Comparison of ENCODE assay signal across 8 mouse cellular contexts in the genomic region with DNA sequence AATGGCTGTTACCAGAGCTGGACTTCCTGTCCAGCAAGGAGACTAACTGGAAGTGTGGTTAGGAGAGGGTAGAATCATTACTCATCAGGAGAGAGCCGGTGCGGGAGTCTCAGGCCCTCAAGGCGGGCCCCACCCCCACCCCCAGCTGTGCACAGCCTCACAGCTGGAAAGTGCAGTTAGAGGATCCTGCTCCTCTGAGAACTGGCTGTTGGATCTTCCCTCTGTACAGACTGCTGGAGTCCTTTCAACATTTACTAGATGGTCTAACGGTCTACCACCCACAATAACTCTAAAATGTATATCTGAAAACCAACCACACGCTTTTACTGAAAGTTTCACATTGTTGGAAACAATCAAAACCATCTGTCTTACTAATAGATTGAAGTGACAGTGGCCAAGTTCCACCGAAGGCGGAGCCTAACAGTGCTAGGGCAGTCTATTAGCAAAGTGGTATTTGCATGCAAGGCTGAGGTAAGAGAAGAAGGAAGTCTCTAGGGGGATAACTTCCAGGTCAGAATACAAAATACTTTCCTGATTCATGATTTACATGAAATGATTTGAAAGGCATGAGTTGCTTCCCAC.
DNase-seq lines count a peak whose midpoint lies in the region; ATAC-seq and TF ChIP-seq lines count a peak whose summit lies in the region.

No protein-coding gene starts in this region.

- no peak overlapping the region for H3K9ac ChIP-seq in lung, embryonic 16.5 days (ENCODE audit: low read length)
- no peak overlapping the region for H3K9ac ChIP-seq in heart, adult 2 months (ENCODE audit: low read depth, low read length)

- no peak for TF ChIP-seq CTCF in heart, adult 2 months (IDR thresholded peaks at IDR 0.05)

- no peak overlapping the region; the same call in 1 of the 2 replicates for H3K4me2 ChIP-seq in lung, embryonic 16.5 days (ENCODE audit: low read depth, low read length)

- no peak for DNase-seq in lung, adult 18-20 months
- peak; percentile 83 for DNase-seq in ZHBTc4 (ENCODE audit: low read depth, low spot score)
- DNase-seq in heart, adult 2 months = peak; percentile 27 to 37
- DNase-seq in cerebellum, adult 11 months = no peak
- no peak for DNase-seq in ovary, postnatal 36 days (ENCODE audit: low spot score)
- no peak for DNase-seq in urinary bladder, adult 18-20 months (ENCODE audit: low spot score in 2 of 2)

- no peak for TF ChIP-seq EP300 in heart, adult 2 months (IDR thresholded peaks at IDR 0.05; ENCODE audit: insufficient read depth, low read depth, low read length)

- H3K4me1 ChIP-seq in lung, embryonic 16.5 days (replicated peaks; ENCODE audit: control insufficient read depth, insufficient read depth, low read length) = peaks cover 7% of the 10 kb centered on the region
- H3K4me1 ChIP-seq in heart, adult 2 months (ENCODE audit: control insufficient read depth, insufficient read depth, low read length) = peaks cover 6% of the 10 kb centered on the region

- no peaks in the 10 kb centered on the region for H3K27me3 ChIP-seq in lung, embryonic 16.5 days (ENCODE audit: control insufficient read depth, insufficient read depth, low read depth, low read length)
- no peaks in the 10 kb centered on the region for H3K27me3 ChIP-seq in heart, adult 2 months (ENCODE audit: control insufficient read depth, insufficient read depth, low read length)

- peak overlapping the region; percentile 44 for H3K27ac ChIP-seq in lung, embryonic 16.5 days (ENCODE audit: low read length)
- peak overlapping the region; percentile 66 for H3K27ac ChIP-seq in heart, adult 2 months

- ATAC-seq in lung, embryonic 16.5 days (ENCODE audit: low read depth) = peak; percentile 76
- peak; percentile 28; the same call in 1 of the 2 replicates for ATAC-seq in megakaryocyte, adult 5-6 weeks (ENCODE audit: poor library complexity, severe bottlenecking)

- no peak overlapping the region for H3K4me3 ChIP-seq in lung, embryonic 16.5 days (ENCODE audit: low read length)
- no peak overlapping the region for H3K4me3 ChIP-seq in heart, adult 2 months

- H3K36me3 ChIP-seq in lung, embryonic 16.5 days (ENCODE audit: control insufficient read depth, insufficient read depth, low read length) = no peaks in the 10 kb centered on the region
- H3K36me3 ChIP-seq in heart, adult 2 months (ENCODE audit: control insufficient read depth, insufficient read depth, low read length) = no peaks in the 10 kb centered on the region; the same call in 1 of the 2 replicates

- intact Hi-C loops in heart, adult 2 months (cut with DNase I) = no loop called here

- WGBS in lung, embryonic 16.5 days = 22% methylated on average over 7 of the region's 7 CpGs
- 21% methylated on average over 7 of the region's 7 CpGs for WGBS in heart, adult 2 months

- no peaks in the 10 kb centered on the region for H3K9me3 ChIP-seq in lung, embryonic 16.5 days (ENCODE audit: control insufficient read depth, low read length)

- H3K79me2 ChIP-seq in heart, adult 2 months (replicated peaks; ENCODE audit: control insufficient read depth, insufficient read depth, low read length) = no peaks in the 10 kb centered on the region

- no peak for TF ChIP-seq POLR2A in heart, adult 2 months (IDR thresholded peaks at IDR 0.05; ENCODE audit: insufficient read depth, low read depth, low read length)

Comparison
In these comparisons a context has a peak if more than half of its experiments do, and no peak if none do; other contexts are left out.
1. DNase-seq: peak in ZHBTc4 (single experiment) and heart, adult 2 months (2 of 2); none in lung, adult 18-20 months (0 of 2), cerebellum, adult 11 months (single experiment), ovary, postnatal 36 days (single experiment) and urinary bladder, adult 18-20 months (0 of 2).